Mouse (Mus musculus) spleen, adult 2 months (tissue): ENCODE measurements around the gene Fpgs. TPM values are rescaled to one million over a fixed set of nuclear protein-coding genes. Genes with fewer than 3 reads are reported as not detected.

Experiments
- DNase-seq, 2 experiments: peaks; one replicate each; pipeline versions ENCODE4 v3.0.0 to v3.0.0-alpha.2; 2012 to 2021; ENCODE audit warnings: low spot score in 2 of 2, low read depth in 1 of 2
- H3K27ac ChIP-seq: fragments of 200-500 bp; 2 replicates; pipeline ENCODE4 v1.5.1; 2012; ENCODE audit warnings: low read length, inconsistent platforms; ENCODE audit not compliant: insufficient read depth
- H3K27me3 ChIP-seq: fragments of 200-500 bp; 2 replicates; pipeline ENCODE4 v1.6.1; 2012; ENCODE audit warnings: mild to moderate bottlenecking, moderate library complexity, low read length, inconsistent platforms; ENCODE audit not compliant: control insufficient read depth, insufficient read depth
- H3K36me3 ChIP-seq: fragments of 200-500 bp; 2 replicates; pipeline ENCODE4 v1.6.1; 2012; ENCODE audit warnings: mild to moderate bottlenecking, low read length, inconsistent platforms; ENCODE audit not compliant: control insufficient read depth, insufficient read depth
- H3K4me1 ChIP-seq: fragments of 200-500 bp; 2 replicates; pipeline ENCODE4 v1.6.1; 2011; ENCODE audit warnings: inconsistent platforms; ENCODE audit not compliant: control insufficient read depth, insufficient read depth, insufficient read length
- H3K4me3 ChIP-seq: fragments of 200-500 bp; 2 replicates; pipeline ENCODE4 v1.5.1; 2011; ENCODE audit warnings: mild to moderate bottlenecking, inconsistent platforms; ENCODE audit not compliant: insufficient read depth, insufficient read length; ENCODE audit errors: extremely low read depth
- CTCF ChIP-seq: fragments of 200-500 bp; IDR thresholded peaks from 2 replicates; pipeline ENCODE4 v1.5.1; 2011; ENCODE audit warnings: mild to moderate bottlenecking, inconsistent platforms; ENCODE audit not compliant: insufficient read depth, insufficient read length, insufficient replicate concordance; ENCODE audit errors: extremely low read depth
- POLR2A ChIP-seq: fragments of 200-500 bp; IDR thresholded peaks from 2 replicates; pipeline ENCODE4 v1.6.1; 2011; ENCODE audit warnings: low read depth, low read length, inconsistent platforms
- WGBS: fragments of 180-500 bp; shearing (Covaris S2); methylation state at CpG from one replicate; pipeline ENCODE4 v1.1.7; 2018; 5-methylcytosine and 5-hydroxymethylcytosine counted together
- polyA plus RNA-seq: library from polyadenylated mRNA; depleted of rRNA; stranded (reverse); fragments of >200 nt; gene quantifications from 2 replicates; pipeline ENCODE4 v1.2.3, GENCODE M21; 2012

Fpgs gene
- polyA plus RNA-seq, 1 experiment, result 34.5 TPM

- 76% methylated on average over 8 of the region's 8 CpGs for WGBS
- no peak overlapping the region for H3K4me3 ChIP-seq
- TF ChIP-seq POLR2A, result no peak
- no peak for TF ChIP-seq CTCF
- no peaks in the 10 kb centered on the region for H3K4me1 ChIP-seq
- H3K36me3 ChIP-seq, result no peaks in the 10 kb centered on the region
- H3K27me3 ChIP-seq, result no peaks in the 10 kb centered on the region
- H3K27ac ChIP-seq, result no peak overlapping the region
- no peak for DNase-seq
Measured at GRCm38 (mm10) chr2:32665345-32665744, 38.6 kb downstream of the Fpgs start.

DNA sequence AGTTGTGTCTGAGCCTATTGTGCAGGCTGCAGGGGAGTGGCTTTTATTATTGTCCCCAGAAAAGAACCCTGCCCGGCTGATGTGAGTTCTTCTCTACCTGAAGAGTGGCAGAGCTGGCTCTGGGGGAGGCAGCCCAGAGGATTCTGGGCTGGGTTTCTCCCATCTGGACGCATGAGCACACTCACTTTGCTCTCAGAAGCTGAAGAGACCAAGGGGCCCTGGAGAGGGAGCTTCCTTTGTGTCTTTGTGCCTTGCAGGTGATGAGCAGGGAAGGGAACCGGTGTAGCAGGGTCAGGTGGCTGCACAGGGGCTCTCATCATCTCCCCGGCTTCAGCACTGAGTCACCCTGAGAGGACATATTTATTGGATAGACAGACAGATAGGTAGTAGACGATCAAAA is 41.7 kb downstream of the Fpgs start:
- H3K4me3 ChIP-seq, result no peak overlapping the region
- TF ChIP-seq POLR2A (no peak), CTCF (no peak)
- no peaks in the 10 kb centered on the region for H3K36me3 ChIP-seq
- no peak for DNase-seq
- 76% methylated on average over 5 of the region's 5 CpGs for WGBS
- no peaks in the 10 kb centered on the region for H3K4me1 ChIP-seq
- no peaks in the 10 kb centered on the region for H3K27me3 ChIP-seq
- 0 out of 2 replicates have a peak overlapping the region, but pooled peaks have one; percentile 19 for H3K27ac ChIP-seq

- Histone ChIP-seq H3K27ac (peak overlapping the region; percentile 19; the same call in 1 of the 2 replicates), H3K4me1 (no peaks in the 10 kb centered on the region), H3K36me3 (no peaks in the 10 kb centered on the region), H3K4me3 (no peak overlapping the region), H3K27me3 (no peaks in the 10 kb centered on the region)
- TF ChIP-seq POLR2A, result no peak
- DNase-seq, result no peak
- 78% methylated on average over 7 of the region's 7 CpGs for WGBS
Measured at GRCm38 (mm10) chr2:32661509-32662107, 42.3 kb downstream of the Fpgs start.

DNA sequence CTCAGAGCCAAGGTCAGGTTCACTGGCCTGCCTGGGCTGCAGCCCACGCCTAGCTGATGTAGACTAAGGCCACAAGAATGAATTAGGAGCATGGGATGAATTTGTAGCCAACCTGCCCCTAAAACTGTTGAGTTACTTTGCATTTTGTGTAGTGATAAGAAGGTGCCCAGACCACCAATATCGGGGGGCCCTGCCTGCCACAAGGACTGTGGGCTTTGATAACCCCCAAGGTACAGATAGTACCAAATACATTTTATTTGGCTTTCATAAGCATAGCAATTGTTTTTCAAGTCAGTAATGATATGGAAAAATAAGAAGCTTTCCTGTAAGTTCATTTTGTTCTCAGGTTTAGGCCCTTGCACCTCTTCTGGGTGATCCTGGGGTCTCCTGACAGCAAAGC is 45.1 kb downstream of the Fpgs start:
- Histone ChIP-seq H3K27me3 (no peaks in the 10 kb centered on the region), H3K4me3 (no peak overlapping the region), H3K36me3 (no peaks in the 10 kb centered on the region), H3K4me1 (peaks cover 11% of the 10 kb centered on the region; the same call in 1 of the 2 replicates), H3K27ac (no peak overlapping the region)
- WGBS, result 78% methylated on average over 2 of the region's 2 CpGs
- no peak for DNase-seq
- TF ChIP-seq CTCF (no peak), POLR2A (no peak)

DNA sequence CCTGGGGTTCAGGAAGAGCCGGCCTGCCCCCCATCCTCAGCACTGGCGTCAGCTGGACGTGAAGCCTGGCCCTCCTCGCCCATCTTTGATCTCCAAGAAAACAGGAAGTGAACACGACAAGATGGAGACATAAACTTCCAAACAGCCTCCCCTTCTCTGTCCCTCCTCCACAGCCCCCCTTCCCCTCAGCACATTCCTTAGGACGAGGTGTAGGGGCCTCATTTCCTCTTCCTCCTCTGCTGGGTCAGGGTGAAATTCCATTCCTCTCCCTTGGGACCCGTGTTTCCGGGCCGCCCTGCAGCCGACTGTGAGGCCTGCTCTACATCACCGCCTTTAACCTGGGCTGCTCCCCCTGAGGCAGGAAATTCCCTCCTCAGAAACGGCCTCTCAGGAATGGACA is 48.1 kb downstream of the Fpgs start:
- no peak overlapping the region for H3K4me3 ChIP-seq
- TF ChIP-seq CTCF (no peak), POLR2A (no peak)
- H3K27ac ChIP-seq, result peak overlapping the region; percentile 33; the same call in 1 of the 2 replicates
- H3K4me1 ChIP-seq, result peaks cover 11% of the 10 kb centered on the region; the same call in 1 of the 2 replicates
- peak in 1 of 2 experiments; percentile 32 for DNase-seq
- no peaks in the 10 kb centered on the region for H3K36me3 ChIP-seq
- 40% methylated on average over 12 of the region's 12 CpGs for WGBS
- no peaks in the 10 kb centered on the region for H3K27me3 ChIP-seq

DNA sequence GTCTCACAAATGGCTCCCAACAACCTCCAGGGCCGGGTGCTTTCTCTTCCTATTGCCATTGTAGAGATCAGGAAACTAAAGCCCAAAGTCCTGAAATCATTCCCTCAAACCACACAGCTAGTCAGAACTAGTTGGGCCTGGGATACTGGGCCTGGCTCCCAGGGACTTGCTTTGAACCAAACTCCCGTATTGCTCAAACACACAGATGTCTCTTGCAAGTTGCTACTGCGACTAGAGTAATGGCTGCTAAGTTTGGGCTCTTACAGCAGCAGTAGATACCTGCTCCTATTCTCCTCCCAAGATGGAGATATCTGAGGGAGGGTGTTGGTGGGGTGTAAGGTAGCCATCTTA is 48.6 kb downstream of the Fpgs start:
- H3K27me3 ChIP-seq, result no peaks in the 10 kb centered on the region
- DNase-seq, result no peak
- peak overlapping the region; percentile 33; the same call in 1 of the 2 replicates for H3K27ac ChIP-seq
- H3K36me3 ChIP-seq, result no peaks in the 10 kb centered on the region
- H3K4me3 ChIP-seq, result no peak overlapping the region
- H3K4me1 ChIP-seq, result peaks cover 11% of the 10 kb centered on the region; the same call in 1 of the 2 replicates
- no peak for TF ChIP-seq POLR2A
- TF ChIP-seq CTCF, result no peak
- WGBS, result 55% methylated on average over 3 of the region's 3 CpGs

GRCm38 (mm10) chr2:32654743-32655393 is 49.1 kb downstream of the Fpgs start:
- H3K36me3 ChIP-seq, result no peaks in the 10 kb centered on the region
- H3K27ac ChIP-seq, result peak overlapping the region; percentile 46
- no peak for DNase-seq
- no peaks in the 10 kb centered on the region for H3K27me3 ChIP-seq
- no peak overlapping the region for H3K4me3 ChIP-seq
- peaks cover 11% of the 10 kb centered on the region; the same call in 1 of the 2 replicates for H3K4me1 ChIP-seq
- 41% methylated on average over 14 of the region's 14 CpGs for WGBS
- TF ChIP-seq POLR2A (no peak), CTCF (no peak)
